In the genomic region with DNA sequence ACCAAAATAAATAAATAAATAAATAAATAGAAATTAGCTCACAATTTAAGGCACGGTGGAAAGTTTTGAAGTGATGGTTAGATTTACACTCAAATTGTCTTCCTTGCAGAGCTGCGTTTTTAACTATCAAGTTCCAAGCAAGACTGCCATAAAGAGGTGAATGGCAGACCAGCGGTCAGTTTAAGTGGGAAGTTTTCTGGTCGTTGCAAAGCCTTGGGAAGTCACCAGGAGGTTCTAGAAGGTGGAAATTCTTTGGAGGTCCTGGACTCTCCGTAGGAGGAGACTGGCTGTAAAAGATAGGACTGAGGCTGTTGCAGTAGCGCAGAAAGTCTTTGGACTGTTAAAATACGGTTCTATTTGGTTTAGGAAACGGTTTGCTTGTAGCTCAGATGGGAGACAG, we compare ENCODE assay signal across 8 mouse cellular contexts. TPM values are rescaled to one million over a fixed set of nuclear protein-coding genes. Genes with fewer than 3 reads are reported as not detected.
DNase-seq lines count a peak whose midpoint lies in the region; ATAC-seq and TF ChIP-seq lines count a peak whose summit lies in the region.

No protein-coding gene starts in this region.

- TF ChIP-seq CTCF in embryonic fibroblast, embryonic 13.5 days (IDR thresholded peaks at IDR 0.05; ENCODE audit: borderline replicate concordance, insufficient read depth, low read length): no peak
- no peak for TF ChIP-seq CTCF in olfactory bulb, adult 2 months (IDR thresholded peaks at IDR 0.05; ENCODE audit: insufficient read depth, low read depth, low read length)

- no peak; the same call in 1 of the 2 replicates for ATAC-seq in lung, embryonic 16.5 days (ENCODE audit: low read depth)
- ATAC-seq in limb, embryonic 13.5 days (ENCODE audit: low FRiP score, low read depth): no peak; the same call in 1 of the 2 replicates

- H3K9ac ChIP-seq in lung, embryonic 16.5 days (ENCODE audit: low read length): peak overlapping the region; percentile 78
- H3K9ac ChIP-seq in limb, embryonic 13.5 days: peak overlapping the region; percentile 84

- H3K9me3 ChIP-seq in lung, embryonic 16.5 days (ENCODE audit: control insufficient read depth, low read length): peaks cover 10% of the 10 kb centered on the region
- peaks cover 19% of the 10 kb centered on the region for H3K9me3 ChIP-seq in limb, embryonic 13.5 days

- H3K4me1 ChIP-seq in lung, embryonic 16.5 days (replicated peaks; ENCODE audit: control insufficient read depth, insufficient read depth, low read length): peaks cover 10% of the 10 kb centered on the region; the same call in 1 of the 2 replicates
- peaks cover 7% of the 10 kb centered on the region for H3K4me1 ChIP-seq in embryonic fibroblast, embryonic 13.5 days (ENCODE audit: control insufficient read depth, insufficient read depth, low read length)
- peaks cover 32% of the 10 kb centered on the region for H3K4me1 ChIP-seq in limb, embryonic 13.5 days
- peaks cover 8% of the 10 kb centered on the region; the same call in 1 of the 2 replicates for H3K4me1 ChIP-seq in olfactory bulb, adult 2 months (ENCODE audit: control insufficient read depth, insufficient read depth, low read length)

- DNase-seq in lung, postnatal 4 days: no peak
- DNase-seq in thymus, postnatal 4 days: no peak
- no peak for DNase-seq in urinary bladder, adult 2 months (ENCODE audit: low spot score)
- no peak for DNase-seq in cerebellum, postnatal 14 days

- H3K36me3 ChIP-seq in lung, embryonic 16.5 days (ENCODE audit: control insufficient read depth, insufficient read depth, low read length): peaks cover 25% of the 10 kb centered on the region
- peaks cover 41% of the 10 kb centered on the region for H3K36me3 ChIP-seq in limb, embryonic 13.5 days

- no peaks in the 10 kb centered on the region for H3K27me3 ChIP-seq in lung, embryonic 16.5 days (ENCODE audit: control insufficient read depth, insufficient read depth, low read depth, low read length)
- H3K27me3 ChIP-seq in limb, embryonic 13.5 days: no peaks in the 10 kb centered on the region

- no peak for TF ChIP-seq POLR2A in embryonic fibroblast, embryonic 13.5 days (IDR thresholded peaks at IDR 0.05; ENCODE audit: low read depth, low read length)
- no peak for TF ChIP-seq POLR2A in olfactory bulb, adult 2 months (IDR thresholded peaks at IDR 0.05; ENCODE audit: insufficient read depth, low read depth, low read length)

- peak overlapping the region; percentile 73 for H3K4me2 ChIP-seq in lung, embryonic 16.5 days (ENCODE audit: low read depth, low read length)
- peak overlapping the region; percentile 77 for H3K4me2 ChIP-seq in limb, embryonic 13.5 days (replicated peaks)

- 2% methylated on average over 8 of the region's 8 CpGs for WGBS in lung, embryonic 16.5 days
- WGBS in limb, embryonic 13.5 days: 3% methylated on average over 8 of the region's 8 CpGs
- WGBS in olfactory bulb, adult 2 months: 2% methylated on average over 8 of the region's 8 CpGs

- H3K4me3 ChIP-seq in lung, embryonic 16.5 days (ENCODE audit: low read length): peak overlapping the region; percentile 81
- H3K4me3 ChIP-seq in embryonic fibroblast, embryonic 13.5 days (ENCODE audit: insufficient read depth, low read length): peak overlapping the region; percentile 72
- peak overlapping the region; percentile 75 for H3K4me3 ChIP-seq in limb, embryonic 13.5 days
- H3K4me3 ChIP-seq in olfactory bulb, adult 2 months (ENCODE audit: insufficient read depth, low read depth, low read length): peak overlapping the region; percentile 98

- peak overlapping the region; percentile 96 for H3K27ac ChIP-seq in lung, embryonic 16.5 days (ENCODE audit: low read length)
- H3K27ac ChIP-seq in embryonic fibroblast, embryonic 13.5 days (ENCODE audit: insufficient read depth, low read length): peak overlapping the region; percentile 82
- H3K27ac ChIP-seq in limb, embryonic 13.5 days: peak overlapping the region; percentile 92
- H3K27ac ChIP-seq in olfactory bulb, adult 2 months (ENCODE audit: insufficient read depth, low read depth, low read length): peak overlapping the region; percentile 89

RNA-seq across cellular contexts. Expression of gene Mcoln1, which starts 0.5 kb away (rescaled TPM):
- 48.0 and 53.0 TPM in 2 replicates for polyA plus RNA-seq in lung, embryonic 16.5 days (2015; fragmentation: Nextera tagmentation; extraction: Ambion mirVana)
- polyA plus RNA-seq in embryonic fibroblast, embryonic 13.5 days (2011; ENCODE audit: insufficient read length, low read depth, missing spikeins): 48.1 and 58.9 TPM in 2 replicates
- 54.3 and 54.7 TPM in 2 replicates for polyA plus RNA-seq in limb, embryonic 13.5 days (2015; fragmentation: Nextera tagmentation; extraction: Ambion mirVana)
- 296 TPM in 1 of 2 replicates, not detected in the other for polyA plus RNA-seq in olfactory bulb, adult 2 months (2012; ENCODE audit: insufficient read depth, insufficient read length, low replicate concordance, missing spikeins)
- polyA plus RNA-seq in urinary bladder, adult 2 months (2012; rRNA removed): 104 and 125 TPM in 2 replicates

RNA-seq across cellular contexts. Expression of gene Zfp358, which starts 6.8 kb away (rescaled TPM):
- polyA plus RNA-seq in lung, embryonic 16.5 days (2015; fragmentation: Nextera tagmentation; extraction: Ambion mirVana): 39.1 and 41.8 TPM in 2 replicates
- polyA plus RNA-seq in embryonic fibroblast, embryonic 13.5 days (2011; ENCODE audit: insufficient read length, low read depth, missing spikeins): 27.2 and 28.5 TPM in 2 replicates
- polyA plus RNA-seq in limb, embryonic 13.5 days (2015; fragmentation: Nextera tagmentation; extraction: Ambion mirVana): 57.0 and 57.8 TPM in 2 replicates
- polyA plus RNA-seq in olfactory bulb, adult 2 months (2012; ENCODE audit: insufficient read depth, insufficient read length, low replicate concordance, missing spikeins): not detected in 2 replicates
- polyA plus RNA-seq in urinary bladder, adult 2 months (2012; rRNA removed): 27.5 and 31.0 TPM in 2 replicates

RNA-seq across cellular contexts. Expression of gene Pnpla6, which starts 15.4 kb away (rescaled TPM):
- polyA plus RNA-seq in lung, embryonic 16.5 days (2015; fragmentation: Nextera tagmentation; extraction: Ambion mirVana): 27.3 and 30.9 TPM in 2 replicates
- 16.5 and 28.0 TPM in 2 replicates for polyA plus RNA-seq in embryonic fibroblast, embryonic 13.5 days (2011; ENCODE audit: insufficient read length, low read depth, missing spikeins)
- polyA plus RNA-seq in limb, embryonic 13.5 days (2015; fragmentation: Nextera tagmentation; extraction: Ambion mirVana): 23.5 and 25.4 TPM in 2 replicates
- polyA plus RNA-seq in olfactory bulb, adult 2 months (2012; ENCODE audit: insufficient read depth, insufficient read length, low replicate concordance, missing spikeins): not detected in 2 replicates
- 50.0 and 54.3 TPM in 2 replicates for polyA plus RNA-seq in urinary bladder, adult 2 months (2012; rRNA removed)

RNA-seq across cellular contexts. Expression of gene Tex45, which starts 29.1 kb away (rescaled TPM):
- polyA plus RNA-seq in lung, embryonic 16.5 days (2015; fragmentation: Nextera tagmentation; extraction: Ambion mirVana): not detected in 2 replicates
- not detected in 2 replicates for polyA plus RNA-seq in embryonic fibroblast, embryonic 13.5 days (2011; ENCODE audit: insufficient read length, low read depth, missing spikeins)
- polyA plus RNA-seq in limb, embryonic 13.5 days (2015; fragmentation: Nextera tagmentation; extraction: Ambion mirVana): not detected in 2 replicates
- not detected in 2 replicates for polyA plus RNA-seq in olfactory bulb, adult 2 months (2012; ENCODE audit: insufficient read depth, insufficient read length, low replicate concordance, missing spikeins)
- polyA plus RNA-seq in urinary bladder, adult 2 months (2012; rRNA removed): 0.15 and 0.26 TPM in 2 replicates

RNA-seq across cellular contexts. Expression of gene Pex11g, which starts 32.3 kb away (rescaled TPM):
- polyA plus RNA-seq in lung, embryonic 16.5 days (2015; fragmentation: Nextera tagmentation; extraction: Ambion mirVana): 9.5 and 11.1 TPM in 2 replicates
- 3.8 and 5.9 TPM in 2 replicates for polyA plus RNA-seq in embryonic fibroblast, embryonic 13.5 days (2011; ENCODE audit: insufficient read length, low read depth, missing spikeins)
- polyA plus RNA-seq in limb, embryonic 13.5 days (2015; fragmentation: Nextera tagmentation; extraction: Ambion mirVana): 4.5 and 6.3 TPM in 2 replicates
- polyA plus RNA-seq in olfactory bulb, adult 2 months (2012; ENCODE audit: insufficient read depth, insufficient read length, low replicate concordance, missing spikeins): not detected in 2 replicates
- 8.5 and 11.1 TPM in 2 replicates for polyA plus RNA-seq in urinary bladder, adult 2 months (2012; rRNA removed)

Comparison
In these comparisons a context has a peak if more than half of its experiments do, and no peak if none do; other contexts are left out.
1. RNA of gene Zfp358, which starts 6.8 kb away (polyA plus RNA-seq): 57.0 to 57.8 TPM in limb, embryonic 13.5 days, 39.1 to 41.8 TPM in lung, embryonic 16.5 days, 27.5 to 31.0 TPM in urinary bladder, adult 2 months and 27.2 to 28.5 TPM in embryonic fibroblast, embryonic 13.5 days; not detected in olfactory bulb, adult 2 months; every median in the first group is over 10 times any median in the second.
2. RNA of gene Pnpla6, which starts 15.4 kb away (polyA plus RNA-seq): 50.0 to 54.3 TPM in urinary bladder, adult 2 months, 16.5 to 28.0 TPM in embryonic fibroblast, embryonic 13.5 days, 27.3 to 30.9 TPM in lung, embryonic 16.5 days and 23.5 to 25.4 TPM in limb, embryonic 13.5 days; not detected in olfactory bulb, adult 2 months; every median in the first group is over 10 times any median in the second.
3. Peak in every context shown above with its lines, with median percentiles within 50 percentile points of each other: H3K27ac ChIP-seq and H3K4me3 ChIP-seq.